Comparison of ENCODE assay signal across 20 mouse cellular contexts in the genomic region with DNA sequence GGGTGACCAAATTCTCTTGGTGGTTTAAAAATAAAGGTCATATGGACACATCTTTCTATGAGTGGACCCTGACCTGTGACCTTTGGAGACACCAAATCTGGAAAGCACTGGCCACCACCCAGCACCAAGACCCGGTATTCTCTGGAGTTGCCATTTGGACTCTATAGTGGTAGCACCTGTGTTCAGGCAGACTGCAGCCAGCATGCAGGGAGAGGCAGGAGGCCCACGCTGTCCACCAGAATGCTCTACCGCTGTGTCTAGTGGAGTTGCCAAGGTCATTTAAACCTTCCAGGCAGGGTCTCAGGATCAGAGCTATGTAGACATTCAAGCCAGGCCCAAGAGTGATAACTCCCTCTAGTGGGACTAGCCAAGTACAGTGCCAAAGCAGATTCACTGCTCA.
DNase-seq lines count a peak whose midpoint lies in the region; ATAC-seq lines count a peak whose summit lies in the region.
"Had no signal": no experiment of that assay in that cellular context is flagged by ENCODE, and none has a peak within 500 bp of the region (broad histone marks: within the 10 kb centered on the region; RNA-seq: fewer than 3 reads in every experiment).

No protein-coding gene starts in this region.

- DNase-seq in cerebellum, adult 11-12 months = peak; percentile 54
- no peak for DNase-seq in cerebellum, postnatal 36 days
- DNase-seq in heart, embryonic 10.5 days (ENCODE audit: low spot score) = peak; percentile 46
- DNase-seq in heart, postnatal 25 days (ENCODE audit: low spot score) = no peak
- DNase-seq in cerebellum, postnatal 14 days = peak; percentile 33 to 57
- DNase-seq in right cerebral cortex, postnatal 14 days = no peak
- DNase-seq: adrenal gland, adult 8-10 months; adrenal gland, postnatal 36 days; gastrocnemius, postnatal 10 days; heart, adult 2 months; heart, postnatal 4 days; kidney, adult 8-10 months had no signal

- intact Hi-C loops in heart, postnatal 25 days (cut with DNase I) = no loop called here

- H3K4me3 ChIP-seq in heart, embryonic 10.5 days = no peak overlapping the region
- no peak overlapping the region for H3K4me3 ChIP-seq in midbrain, embryonic 13.5 days (replicated peaks)
- H3K4me3 ChIP-seq in midbrain, embryonic 15.5 days = no peak overlapping the region
- H3K4me3 ChIP-seq: embryonic facial prominence, embryonic 13.5 days; forebrain, embryonic 12.5 days; heart, adult 2 months; heart, embryonic 12.5 days; hindbrain, embryonic 13.5 days had no signal

- WGBS in heart, embryonic 10.5 days = 76% methylated on average over 3 of the region's 3 CpGs
- WGBS in midbrain, embryonic 13.5 days = 92% methylated on average over 3 of the region's 3 CpGs
- 84% methylated on average over 3 of the region's 3 CpGs for WGBS in midbrain, embryonic 15.5 days

- ATAC-seq in midbrain, embryonic 13.5 days = 0 out of 2 replicates have a peak, but pooled peaks have one; percentile 24
- no peak for ATAC-seq in midbrain, embryonic 15.5 days (replicated peaks)
- ATAC-seq: forebrain, embryonic 16.5 days; intestine, postnatal 0 days had no signal

- H3K36me3 ChIP-seq in heart, embryonic 10.5 days = no peaks in the 10 kb centered on the region
- H3K36me3 ChIP-seq in midbrain, embryonic 13.5 days = no peaks in the 10 kb centered on the region
- no peaks in the 10 kb centered on the region for H3K36me3 ChIP-seq in midbrain, embryonic 15.5 days (replicated peaks)
- H3K36me3 ChIP-seq: embryonic facial prominence, embryonic 13.5 days; forebrain, embryonic 12.5 days; heart, embryonic 12.5 days; hindbrain, embryonic 13.5 days had no signal

- no peak overlapping the region for H3K4me2 ChIP-seq in midbrain, embryonic 13.5 days (replicated peaks)
- no peak overlapping the region for H3K4me2 ChIP-seq in midbrain, embryonic 15.5 days
- H3K4me2 ChIP-seq: embryonic facial prominence, embryonic 13.5 days; forebrain, embryonic 12.5 days; heart, embryonic 12.5 days; hindbrain, embryonic 13.5 days had no signal

- no peaks in the 10 kb centered on the region for H3K9me3 ChIP-seq in heart, embryonic 10.5 days
- H3K9me3 ChIP-seq in midbrain, embryonic 13.5 days = no peaks in the 10 kb centered on the region
- no peaks in the 10 kb centered on the region for H3K9me3 ChIP-seq in midbrain, embryonic 15.5 days
- H3K9me3 ChIP-seq: embryonic facial prominence, embryonic 13.5 days; forebrain, embryonic 12.5 days; heart, embryonic 12.5 days; hindbrain, embryonic 13.5 days had no signal

- no peaks in the 10 kb centered on the region for H3K27me3 ChIP-seq in heart, embryonic 10.5 days (ENCODE audit: insufficient read depth, poor library complexity, severe bottlenecking)
- no peaks in the 10 kb centered on the region for H3K27me3 ChIP-seq in midbrain, embryonic 13.5 days
- H3K27me3 ChIP-seq in midbrain, embryonic 15.5 days (replicated peaks) = no peaks in the 10 kb centered on the region
- H3K27me3 ChIP-seq: embryonic facial prominence, embryonic 13.5 days; forebrain, embryonic 12.5 days; heart, embryonic 12.5 days; hindbrain, embryonic 13.5 days had no signal

- peaks cover 3% of the 10 kb centered on the region; the same call in 1 of the 2 replicates for H3K4me1 ChIP-seq in heart, embryonic 10.5 days
- H3K4me1 ChIP-seq in midbrain, embryonic 13.5 days (replicated peaks) = no peaks in the 10 kb centered on the region
- no peaks in the 10 kb centered on the region for H3K4me1 ChIP-seq in midbrain, embryonic 15.5 days
- H3K4me1 ChIP-seq: hindbrain, embryonic 13.5 days had no signal

- no peak overlapping the region for H3K27ac ChIP-seq in heart, embryonic 10.5 days
- H3K27ac ChIP-seq in midbrain, embryonic 13.5 days = no peak overlapping the region
- no peak overlapping the region for H3K27ac ChIP-seq in midbrain, embryonic 15.5 days
- H3K27ac ChIP-seq: forebrain, embryonic 12.5 days; heart, adult 2 months; hindbrain, embryonic 13.5 days had no signal

- H3K9ac ChIP-seq in midbrain, embryonic 13.5 days (replicated peaks) = no peak overlapping the region
- H3K9ac ChIP-seq in midbrain, embryonic 15.5 days = no peak overlapping the region
- H3K9ac ChIP-seq: embryonic facial prominence, embryonic 13.5 days; forebrain, embryonic 12.5 days; heart, embryonic 12.5 days; hindbrain, embryonic 13.5 days had no signal

Comparison
In these comparisons a context has a peak if more than half of its experiments do, and no peak if none do; other contexts are left out.
1. DNase-seq: peak in cerebellum, adult 11-12 months (single experiment), heart, embryonic 10.5 days (single experiment) and cerebellum, postnatal 14 days (2 of 2); none in cerebellum, postnatal 36 days (0 of 2), heart, postnatal 25 days (single experiment) and right cerebral cortex, postnatal 14 days (single experiment).